Mouse (Mus musculus) MEL (cell line): ENCODE results near the gene Zmynd11. TPM values are rescaled to one million over a fixed set of nuclear protein-coding genes. Genes with fewer than 3 reads are reported as not detected.

Source experiments
- DNase-seq: peaks from one replicate; pipeline ENCODE4 v3.0.0; 2011; ENCODE audit warnings: low read depth, low spot score
- H3K27ac ChIP-seq: 2 replicates; pipeline ENCODE4 v1.5.1; 2012; ENCODE audit warnings: low read depth, mild to moderate bottlenecking, control low read depth, low read length, moderate library complexity; ENCODE audit not compliant: control insufficient read depth
- H3K27me3 ChIP-seq, 2 experiments: fragments of 150-350 bp in 1 of 2; sonication (generic) in 1 of 2; 2 replicates each; pipeline ENCODE4 v1.6.1; 2012; ENCODE audit warnings: low read length in 2 of 2, mild to moderate bottlenecking in 2 of 2, improper control_type of control experiment in 1 of 2, moderate library complexity in 1 of 2; ENCODE audit not compliant: insufficient read depth in 2 of 2, control insufficient read depth in 1 of 2
- H3K36me3 ChIP-seq, 2 experiments: 2 replicates each; pipeline ENCODE4 v1.6.1; 2012 to 2014; ENCODE audit warnings: low read length in 2 of 2, improper control_type of control experiment in 1 of 2, inconsistent platforms in 1 of 2, mild to moderate bottlenecking in 1 of 2; ENCODE audit not compliant: insufficient read depth in 2 of 2, control insufficient read depth in 1 of 2
- H3K4me1 ChIP-seq, 2 experiments: fragments of 150-350 bp in 1 of 2; sonication (generic) in 1 of 2; 2 replicates each; pipeline ENCODE4 v1.6.1; 2012; ENCODE audit warnings: low read length in 2 of 2, improper control_type of control experiment in 1 of 2, mild to moderate bottlenecking in 1 of 2; ENCODE audit not compliant: insufficient read depth in 2 of 2, control insufficient read depth in 1 of 2
- H3K4me3 ChIP-seq, 2 experiments: fragments of 150-350 bp in 1 of 2; sonication (generic) in 1 of 2; 2 replicates each; pipeline ENCODE4 v1.5.1; 2012; ENCODE audit warnings: low read depth in 2 of 2, low read length in 2 of 2, mild to moderate bottlenecking in 2 of 2, moderate library complexity in 2 of 2, control low read depth in 1 of 2, improper control_type of control experiment in 1 of 2; ENCODE audit not compliant: control insufficient read depth in 1 of 2, insufficient read depth in 1 of 2
- H3K79me2 ChIP-seq: 2 replicates; pipeline ENCODE4 v1.6.1; 2012; ENCODE audit warnings: mild to moderate bottlenecking, low read length, moderate library complexity; ENCODE audit not compliant: control insufficient read depth, poor library complexity, insufficient read depth
- H3K9ac ChIP-seq: 2 replicates; pipeline ENCODE4 v1.6.1; 2012; ENCODE audit warnings: low read depth, mild to moderate bottlenecking, control low read depth, low read length, moderate library complexity; ENCODE audit not compliant: control insufficient read depth, poor library complexity, severe bottlenecking
- H3K9me3 ChIP-seq: fragments of 150-350 bp; sonication (generic); replicated peaks from 2 replicates; pipeline ENCODE4 v1.6.1; 2012; ENCODE audit warnings: mild to moderate bottlenecking, low read length, improper control_type of control experiment, moderate library complexity; ENCODE audit not compliant: insufficient read depth
- BHLHE40 ChIP-seq: IDR thresholded peaks from 2 replicates; pipeline ENCODE4 v1.6.1; 2012; ENCODE audit warnings: low read depth, mild to moderate bottlenecking, inconsistent platforms, low read length, improper control_type of control experiment, borderline replicate concordance
- CHD1 ChIP-seq: IDR thresholded peaks from 2 replicates; pipeline ENCODE4 v1.6.1; 2012; ENCODE audit warnings: low read depth, mild to moderate bottlenecking, inconsistent platforms, low read length, improper control_type of control experiment
- CHD2 ChIP-seq: IDR thresholded peaks from 2 replicates; pipeline ENCODE4 v1.6.1; 2011; ENCODE audit warnings: low read length, improper control_type of control experiment
- CTCF ChIP-seq, 3 experiments: IDR thresholded peaks in 2 of 3; conservative IDR thresholded peaks in 1 of 3; 2 replicates each; pipeline ENCODE4 v1.5.1; 2011 to 2012; ENCODE audit warnings: low read length in 3 of 3, low read depth in 2 of 3, mild to moderate bottlenecking in 2 of 3, improper control_type of control experiment in 1 of 3, inconsistent platforms in 1 of 3, mixed read lengths in 1 of 3, moderate library complexity in 1 of 3; ENCODE audit not compliant: control insufficient read depth in 1 of 3, insufficient read depth in 1 of 3, poor library complexity in 1 of 3, severe bottlenecking in 1 of 3
- E2F4 ChIP-seq: IDR thresholded peaks from 2 replicates; pipeline ENCODE4 v1.6.1; 2011; ENCODE audit warnings: low read depth, low read length, improper control_type of control experiment, borderline replicate concordance
- ELF1 ChIP-seq: IDR thresholded peaks from 2 replicates; pipeline ENCODE4 v1.6.1; 2014; ENCODE audit warnings: low read depth, mild to moderate bottlenecking, inconsistent platforms, low read length, improper control_type of control experiment, moderate library complexity
- EP300 ChIP-seq, 2 experiments: IDR thresholded peaks; 2 replicates each; pipeline ENCODE4 v1.6.1; 2011; ENCODE audit warnings: improper control_type of control experiment in 2 of 2, low read length in 2 of 2, low read depth in 1 of 2, mild to moderate bottlenecking in 1 of 2
- ETS1 ChIP-seq: IDR thresholded peaks from 2 replicates; pipeline ENCODE4 v1.6.1; 2012; ENCODE audit warnings: low read depth, mild to moderate bottlenecking, inconsistent platforms, low read length, improper control_type of control experiment, moderate library complexity
- GABPA ChIP-seq: IDR thresholded peaks from 2 replicates; pipeline ENCODE4 v1.6.1; 2012; ENCODE audit warnings: low read depth, mild to moderate bottlenecking, inconsistent platforms, low read length, improper control_type of control experiment, moderate library complexity
- GATA1 ChIP-seq: IDR thresholded peaks from 2 replicates; pipeline ENCODE4 v1.6.1; 2011; ENCODE audit warnings: low read depth, low read length, improper control_type of control experiment
- HCFC1 ChIP-seq: IDR thresholded peaks from 2 replicates; pipeline ENCODE4 v1.6.1; 2012; ENCODE audit warnings: low read depth, mild to moderate bottlenecking, inconsistent platforms, low read length, improper control_type of control experiment, moderate library complexity
- JUND ChIP-seq: IDR thresholded peaks from 2 replicates; pipeline ENCODE4 v1.6.1; 2011; ENCODE audit warnings: low read depth, mild to moderate bottlenecking, improper control_type of control experiment, low read length
- MAFK ChIP-seq: IDR thresholded peaks from 2 replicates; pipeline ENCODE4 v1.6.1; 2011; ENCODE audit warnings: low read depth, mild to moderate bottlenecking, low read length, improper control_type of control experiment, borderline replicate concordance
- MXI1 ChIP-seq: IDR thresholded peaks from 2 replicates; pipeline ENCODE4 v1.6.1; 2011; ENCODE audit warnings: mild to moderate bottlenecking, low read depth, low read length, improper control_type of control experiment
- NELFE ChIP-seq: IDR thresholded peaks from 2 replicates; pipeline ENCODE4 v1.6.1; 2011; ENCODE audit warnings: low read depth, low read length, improper control_type of control experiment
- NRF1 ChIP-seq: IDR thresholded peaks from 2 replicates; pipeline ENCODE4 v1.6.1; 2014; ENCODE audit warnings: low read depth, mild to moderate bottlenecking, inconsistent platforms, low read length, improper control_type of control experiment, moderate library complexity; ENCODE audit not compliant: poor library complexity, insufficient read depth, severe bottlenecking
- POLR2A ChIP-seq, 2 experiments: IDR thresholded peaks; 2 replicates each; pipeline ENCODE4 v1.6.1; 2011 to 2012; ENCODE audit warnings: low read length in 2 of 2, mild to moderate bottlenecking in 2 of 2, control low read depth in 1 of 2, improper control_type of control experiment in 1 of 2, low read depth in 1 of 2, moderate library complexity in 1 of 2; ENCODE audit not compliant: control insufficient read depth in 1 of 2, insufficient read depth in 1 of 2, poor library complexity in 1 of 2
- POLR2AphosphoS2 ChIP-seq: IDR thresholded peaks from 2 replicates; pipeline ENCODE4 v1.6.1; 2011; ENCODE audit warnings: low read length, improper control_type of control experiment
- POLR2AphosphoS5 ChIP-seq: IDR thresholded peaks from 2 replicates; pipeline ENCODE4 v1.6.1; 2012; ENCODE audit warnings: low read depth, borderline replicate concordance, mild to moderate bottlenecking, inconsistent platforms, low read length, moderate library complexity, mixed read lengths
- RAD21 ChIP-seq: IDR thresholded peaks from 2 replicates; pipeline ENCODE4 v1.6.1; 2011; ENCODE audit warnings: mild to moderate bottlenecking, low read depth, low read length, improper control_type of control experiment
- RCOR1 ChIP-seq: IDR thresholded peaks from 2 replicates; pipeline ENCODE4 v1.6.1; 2012; ENCODE audit warnings: low read depth, mild to moderate bottlenecking, inconsistent platforms, low read length, improper control_type of control experiment
- SIN3A ChIP-seq: IDR thresholded peaks from 2 replicates; pipeline ENCODE4 v1.6.1; 2012; ENCODE audit warnings: low read length, improper control_type of control experiment, inconsistent platforms
- SMC3 ChIP-seq: IDR thresholded peaks from 2 replicates; pipeline ENCODE4 v1.6.1; 2011; ENCODE audit warnings: low read depth, low read length, improper control_type of control experiment
- UBTF ChIP-seq: IDR thresholded peaks from 2 replicates; pipeline ENCODE4 v1.6.1; 2012; ENCODE audit warnings: low read depth, mild to moderate bottlenecking, inconsistent platforms, low read length, improper control_type of control experiment, moderate library complexity, borderline replicate concordance; ENCODE audit not compliant: insufficient read depth
- ZC3H11A ChIP-seq: IDR thresholded peaks from 2 replicates; pipeline ENCODE4 v1.6.1; 2012; ENCODE audit warnings: low read depth, mild to moderate bottlenecking, inconsistent platforms, low read length, improper control_type of control experiment
- ZKSCAN1 ChIP-seq: IDR thresholded peaks from 2 replicates; pipeline ENCODE4 v1.6.1; 2012; ENCODE audit warnings: low read depth, mild to moderate bottlenecking, inconsistent platforms, low read length, improper control_type of control experiment, moderate library complexity
- polyA plus RNA-seq, 2 experiments: library from polyadenylated mRNA; stranded (reverse) in 1 of 2; unstranded in 1 of 2; fragments of >175 nt in 1 of 2; fragments of >200 nt in 1 of 2; gene quantifications; 2 replicates each; pipeline versions ENCODE4 v1.2.1 to v1.2.4; 2012; ENCODE audit warnings: low replicate concordance in 2 of 2, low read depth in 1 of 2; ENCODE audit not compliant: insufficient read length in 2 of 2, insufficient read depth in 1 of 2, missing spikeins in 1 of 2
- total RNA-seq: library from RNA; depleted of rRNA; stranded (reverse); fragments of 300-350 nt; gene quantifications from 2 replicates; pipeline ENCODE4 v1.2.3, GENCODE M21; 2012

The Zmynd11 gene
- total and polyA plus RNA-seq, 3 experiments = 21.8 to 310 (median 33.0) TPM

GRCm38 (mm10) chr13:9774077-9774476, 8.9 kb upstream of the Zmynd11 start:
- DNase-seq = no peak
- no peak overlapping the region for H3K4me3 ChIP-seq
- no peak for TF ChIP-seq HCFC1
- TF ChIP-seq POLR2AphosphoS2 = no peak
- TF ChIP-seq MAFK = no peak
- no peak for TF ChIP-seq CHD1
- no peak for TF ChIP-seq POLR2AphosphoS5
- no peak for TF ChIP-seq EP300 (IDR thresholded peaks at IDR 0.05; ENCODE audit: low read depth in 1 of 2, low read length in 2 of 2)
- TF ChIP-seq NRF1 = no peak
- no peak for TF ChIP-seq ETS1
- TF ChIP-seq CTCF (IDR thresholded peaks at IDR 0.05 in 2 of 3, conservative IDR thresholded peaks at IDR 0.05 in 1 of 3; ENCODE audit: control insufficient read depth in 1 of 3, insufficient read depth in 1 of 3, low read depth in 2 of 3, low read length in 3 of 3, poor library complexity in 1 of 3, severe bottlenecking in 1 of 3) = no peak
- no peak for TF ChIP-seq SMC3
- no peak for TF ChIP-seq E2F4
- no peak for TF ChIP-seq JUND
- no peak overlapping the region for H3K9ac ChIP-seq
- no peaks in the 10 kb centered on the region; a peak in 1 of 4 replicates for H3K4me1 ChIP-seq
- peaks cover 2 to 3% of the 10 kb centered on the region in 2 experiments; a peak in 3 of 4 replicates for H3K27me3 ChIP-seq
- H3K9me3 ChIP-seq = no peaks in the 10 kb centered on the region
- no peak overlapping the region for H3K27ac ChIP-seq
- H3K79me2 ChIP-seq = no peaks in the 10 kb centered on the region
- H3K36me3 ChIP-seq = no peaks in the 10 kb centered on the region

DNA sequence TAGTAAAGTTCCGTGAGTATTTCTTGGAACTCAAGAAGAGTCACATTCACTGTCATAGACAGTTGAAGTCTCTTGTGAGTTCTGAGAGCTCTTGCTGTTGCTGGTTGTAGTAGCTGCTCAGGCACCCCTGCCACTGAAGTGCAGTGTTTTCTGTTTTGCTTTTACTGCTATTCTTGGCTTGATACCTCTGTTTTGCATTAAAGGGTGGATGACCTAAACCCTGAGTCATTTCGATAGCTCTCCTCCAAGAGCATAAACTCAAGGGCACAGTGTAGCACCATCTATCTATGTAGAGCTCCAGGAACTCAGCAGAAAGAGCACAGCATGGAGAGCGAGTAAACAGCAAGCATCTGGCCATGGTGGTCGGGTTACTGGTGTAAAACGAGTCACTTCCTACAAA, 2.1 kb upstream of the Zmynd11 start:
- Histone ChIP-seq H3K79me2 (peaks cover 24% of the 10 kb centered on the region), H3K27me3 (peaks cover 5 to 10% of the 10 kb centered on the region in 2 experiments; a peak in 3 of 4 replicates), H3K27ac (no peak overlapping the region), H3K9ac (no peak overlapping the region), H3K4me3 (no peak overlapping the region), H3K36me3 (peaks cover 0 to 6% of the 10 kb centered on the region in 2 experiments; a peak in 2 of 4 replicates), H3K9me3 (no peaks in the 10 kb centered on the region), H3K4me1 (peaks cover 0 to 4% of the 10 kb centered on the region in 2 experiments; a peak in 2 of 4 replicates)
- TF ChIP-seq CHD2 (no peak), GATA1 (no peak), MAFK (no peak), RAD21 (no peak), UBTF (no peak), POLR2A (IDR thresholded peaks at IDR 0.05; ENCODE audit: control insufficient read depth in 1 of 2, insufficient read depth in 1 of 2, low read depth in 1 of 2, low read length in 2 of 2, poor library complexity in 1 of 2) (no peak), EP300 (IDR thresholded peaks at IDR 0.05; ENCODE audit: low read depth in 1 of 2, low read length in 2 of 2) (no peak), ZKSCAN1 (no peak), ETS1 (no peak), CHD1 (no peak), BHLHE40 (no peak), RCOR1 (no peak), MXI1 (no peak), ZC3H11A (no peak), GABPA (no peak), SIN3A (no peak), ELF1 (no peak), NELFE (no peak), JUND (no peak)
- no peak for DNase-seq
